Mouse (Mus musculus) subcutaneous adipose tissue, adult 2 months (tissue): Measurements from ENCODE around the gene Pofut2. TPM values are rescaled to one million over a fixed set of nuclear protein-coding genes. Genes with fewer than 3 reads are reported as not detected.

Experiments used
- polyA plus RNA-seq: library from polyadenylated mRNA; depleted of rRNA; stranded (reverse); fragments of >200 nt; gene quantifications from 2 replicates; pipeline ENCODE4 v1.2.3, GENCODE M21; 2012; ENCODE audit warnings: low replicate concordance; rRNA removed

The Pofut2 gene
- polyA plus RNA-seq, result 63.9 and 107 TPM in 2 replicates

GRCm38 (mm10) chr10:77258704-77259621, at the start of gene Pofut2:
Pofut2 (plus strand) TSS chr10:77259218.

Other genes starting within 250 kb of the Pofut2 start
- gene Slc19a1, start 227.0 kb upstream of the Pofut2 start, polyA plus RNA-seq, result 104 and 105 TPM in 2 replicates
- 92.8 and 211 TPM in 2 replicates for gene Col18a1, start 92.7 kb upstream of the Pofut2 start, polyA plus RNA-seq
- gene Adarb1, start 159.1 kb downstream of the Pofut2 start, polyA plus RNA-seq, result 11.9 and 20.8 TPM in 2 replicates